Mouse (Mus musculus): ENCODE data around the gene Zfp536. TPM values are rescaled to one million over a fixed set of nuclear protein-coding genes. Genes with fewer than 3 reads are reported as not detected.

Gene Zfp536
- total and polyA plus RNA-seq, 3 experiments: not detected

DNA sequence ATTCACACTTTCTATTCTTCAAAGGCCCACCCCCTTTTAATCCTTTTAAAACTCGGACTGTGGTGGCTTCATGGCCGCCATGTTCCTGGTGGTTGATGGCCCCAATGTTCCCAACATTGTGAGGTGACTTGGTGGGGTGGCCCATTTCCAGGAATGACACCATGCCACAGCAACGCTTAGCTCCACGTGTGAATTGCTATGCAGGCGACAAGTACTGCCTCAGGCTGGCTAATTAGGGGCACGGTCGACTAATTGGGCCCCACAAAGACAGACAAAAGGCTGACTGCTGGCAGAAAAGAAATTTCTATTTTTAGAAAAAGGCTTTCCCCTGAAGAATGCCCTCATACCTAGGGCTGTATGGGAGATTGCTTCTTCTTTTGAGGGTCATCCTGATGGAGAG lies 154.2 kb downstream of the Zfp536 start:
- Histone ChIP-seq H3K9ac (ENCODE audit: insufficient read depth, low read depth) (no peak overlapping the region), H3K27me3 (replicated peaks) (no peaks in the 10 kb centered on the region), H3K4me2 (ENCODE audit: insufficient read depth, low read depth, poor library complexity, severe bottlenecking) (no peak overlapping the region), H3K4me1 (ENCODE audit: control insufficient read depth in 1 of 2, insufficient read depth in 2 of 2) (no peaks in the 10 kb centered on the region), H3K27ac (ENCODE audit: insufficient read depth, low read depth) (no peak overlapping the region), H3K79me2 (replicated peaks; ENCODE audit: control insufficient read depth, extremely low read depth, insufficient read depth, poor library complexity, severe bottlenecking) (no peaks in the 10 kb centered on the region), H3K36me3 (replicated peaks in 1 of 2; ENCODE audit: control insufficient read depth in 1 of 2, insufficient read depth in 1 of 2, low read length in 1 of 2) (no peaks in the 10 kb centered on the region), H3K9me3 (replicated peaks; ENCODE audit: low read length) (peaks cover 90% of the 10 kb centered on the region), H3K4me3 (replicated peaks in 1 of 3; ENCODE audit: low read depth in 2 of 3, low read length in 2 of 3, poor library complexity in 1 of 3) (no peak overlapping the region)
- TF ChIP-seq CHD2 (IDR thresholded peaks at IDR 0.05; ENCODE audit: low read length): no peak
- TF ChIP-seq JUND (conservative IDR thresholded peaks at IDR 0.05; ENCODE audit: low read depth, low read length): no peak
- no peak for TF ChIP-seq ZC3H11A (IDR thresholded peaks at IDR 0.05; ENCODE audit: low read depth, low read length)
- TF ChIP-seq TBP (conservative IDR thresholded peaks at IDR 0.05; ENCODE audit: low read depth, low read length): no peak
- TF ChIP-seq CTCF (conservative IDR thresholded peaks at IDR 0.05 in 1 of 2, IDR thresholded peaks at IDR 0.05 in 1 of 2; ENCODE audit: low read depth in 2 of 2, low read length in 2 of 2): no peak
- TF ChIP-seq JUN (IDR thresholded peaks at IDR 0.05; ENCODE audit: insufficient read depth, low read depth, low read length): no peak
- TF ChIP-seq MAZ (IDR thresholded peaks at IDR 0.05; ENCODE audit: low read depth, low read length): no peak
- no peak for TF ChIP-seq MAX (IDR thresholded peaks at IDR 0.05; ENCODE audit: low read length)
- TF ChIP-seq POLR2A (IDR thresholded peaks at IDR 0.05; ENCODE audit: low read depth, low read length): no peak
- no peak for TF ChIP-seq CHD1 (IDR thresholded peaks at IDR 0.05; ENCODE audit: low read depth, low read length)
- TF ChIP-seq USF1 (IDR thresholded peaks at IDR 0.05; ENCODE audit: low read depth, low read length): no peak
- no peak for TF ChIP-seq KAT2A (IDR thresholded peaks at IDR 0.05; ENCODE audit: insufficient replicate concordance, low read length)
- TF ChIP-seq SMC3 (IDR thresholded peaks at IDR 0.05; ENCODE audit: low read depth, low read length): no peak
- TF ChIP-seq ETS1 (conservative IDR thresholded peaks at IDR 0.05; ENCODE audit: low read depth, low read length): no peak
- no peak for TF ChIP-seq PAX5 (IDR thresholded peaks at IDR 0.05; ENCODE audit: low read length)
- no peak for TF ChIP-seq ZKSCAN1 (IDR thresholded peaks at IDR 0.05; ENCODE audit: borderline replicate concordance, low read depth, low read length)
- TF ChIP-seq MAFK (IDR thresholded peaks at IDR 0.05; ENCODE audit: insufficient replicate concordance, low read length): no peak
- in situ Hi-C loops (cut with MboI; ENCODE audit: low pct_ligation_motif_present, low pct_unique_long_range_greater_than_20kb, low sequenced_read_pairs): no loop called here
- DNase-seq (ENCODE audit: extremely low read depth): no peak
- dilution Hi-C loops (cut with MboI; ENCODE audit: extremely low pct_ligation_motif_present, extremely low pct_unique_long_range_greater_than_20kb, low sequenced_read_pairs): no loop called here

DNA sequence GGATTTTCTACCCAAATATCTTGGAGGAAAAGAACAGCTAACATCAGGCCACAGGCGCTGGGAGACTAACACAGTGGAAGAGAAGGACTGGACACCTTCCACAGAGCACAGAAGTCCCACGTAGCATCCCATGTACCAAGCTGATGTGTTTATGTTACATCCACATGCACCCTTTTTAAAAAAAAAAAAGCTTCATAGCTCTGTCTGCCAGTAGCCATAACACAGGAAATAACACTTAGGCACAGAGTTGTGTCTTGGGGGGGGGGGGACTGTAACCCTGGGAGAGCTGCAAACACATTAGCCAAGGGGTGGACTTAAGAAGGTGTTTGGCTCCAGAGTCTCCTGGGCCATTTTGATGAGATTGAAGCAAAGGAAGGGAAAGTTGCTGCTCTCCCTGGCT lies 155.6 kb downstream of the Zfp536 start:
- H3K27ac ChIP-seq (ENCODE audit: insufficient read depth, low read depth): no peak overlapping the region
- H3K36me3 ChIP-seq (replicated peaks in 1 of 2; ENCODE audit: control insufficient read depth in 1 of 2, insufficient read depth in 1 of 2, low read length in 1 of 2): no peaks in the 10 kb centered on the region
- H3K4me1 ChIP-seq (ENCODE audit: control insufficient read depth in 1 of 2, insufficient read depth in 2 of 2): no peaks in the 10 kb centered on the region
- H3K9me3 ChIP-seq (replicated peaks; ENCODE audit: low read length): peaks cover 90% of the 10 kb centered on the region
- in situ Hi-C loops (cut with MboI; ENCODE audit: low pct_ligation_motif_present, low pct_unique_long_range_greater_than_20kb, low sequenced_read_pairs): no loop called here
- TF ChIP-seq MYC (IDR thresholded peaks at IDR 0.05; ENCODE audit: low read depth, low read length) (no peak), ZKSCAN1 (IDR thresholded peaks at IDR 0.05; ENCODE audit: borderline replicate concordance, low read depth, low read length) (no peak)
- no peak overlapping the region for H3K4me2 ChIP-seq (ENCODE audit: insufficient read depth, low read depth, poor library complexity, severe bottlenecking)
- H3K9ac ChIP-seq (ENCODE audit: insufficient read depth, low read depth): no peak overlapping the region
- no peaks in the 10 kb centered on the region for H3K79me2 ChIP-seq (replicated peaks; ENCODE audit: control insufficient read depth, extremely low read depth, insufficient read depth, poor library complexity, severe bottlenecking)
- H3K4me3 ChIP-seq (replicated peaks in 1 of 3; ENCODE audit: low read depth in 2 of 3, low read length in 2 of 3, poor library complexity in 1 of 3): no peak overlapping the region
- dilution Hi-C loops (cut with MboI; ENCODE audit: extremely low pct_ligation_motif_present, extremely low pct_unique_long_range_greater_than_20kb, low sequenced_read_pairs): no loop called here
- no peak for DNase-seq (ENCODE audit: extremely low read depth)
- H3K27me3 ChIP-seq (replicated peaks): no peaks in the 10 kb centered on the region

Data from CH12.LX (cell line).